Mouse (Mus musculus) E14TG2a.4 (cell line): ENCODE measurements around the gene Ppp4r2.

Source experiments
- H3K27me3 ChIP-seq: 2 replicates; pipeline ENCODE4 v1.6.1; 2014; ENCODE audit warnings: low read length, control low read depth; ENCODE audit not compliant: insufficient read depth
- H3K36me3 ChIP-seq: 2 replicates; pipeline ENCODE4 v1.6.1; 2014; ENCODE audit warnings: low read length, control low read depth; ENCODE audit not compliant: insufficient read depth
- H3K4me1 ChIP-seq: replicated peaks from 2 replicates; pipeline ENCODE4 v1.6.1; 2014; ENCODE audit warnings: low read depth, low read length, control low read depth
- H3K4me3 ChIP-seq: replicated peaks from 2 replicates; pipeline ENCODE4 v1.5.1; 2014; ENCODE audit warnings: mild to moderate bottlenecking, low read length
- H3K9me3 ChIP-seq: 2 replicates; pipeline ENCODE4 v1.6.1; 2014; ENCODE audit warnings: low read length, control low read depth
- CTCF ChIP-seq: conservative IDR thresholded peaks from 2 replicates; pipeline ENCODE4 v1.5.1; 2014; ENCODE audit warnings: low read length
- NANOG ChIP-seq: IDR thresholded peaks from 2 replicates; pipeline ENCODE4 v1.6.1; 2014; ENCODE audit warnings: borderline replicate concordance, low read length, mixed read lengths
- POU5F1 ChIP-seq: IDR thresholded peaks from 2 replicates; pipeline ENCODE4 v1.6.1; 2014; ENCODE audit warnings: low read length, borderline replicate concordance

Ppp4r2 gene

DNA sequence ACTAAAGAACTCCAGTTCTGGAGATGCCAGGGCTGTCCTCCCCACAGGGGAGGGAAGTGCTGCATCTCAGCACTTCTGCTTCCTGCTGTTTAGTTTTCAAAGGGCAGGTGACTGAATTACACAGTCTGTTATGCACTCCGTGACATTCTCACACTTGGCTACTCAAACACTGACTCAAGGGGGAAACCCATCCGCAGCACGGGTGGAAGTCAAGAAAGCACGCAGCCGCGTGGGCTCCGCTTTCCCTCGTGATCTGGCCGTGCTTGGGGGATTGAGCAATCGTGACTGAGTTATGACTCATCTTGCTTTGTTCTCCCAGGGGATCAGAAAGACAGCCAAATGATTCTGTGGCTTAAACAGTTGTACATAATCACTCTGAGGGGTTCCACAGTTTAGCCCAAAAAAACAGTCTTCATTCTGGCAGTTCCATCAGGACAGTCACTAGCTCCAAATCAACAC, 32.9 kb upstream of the Ppp4r2 start:
- Histone ChIP-seq H3K4me1 (peaks cover 9% of the 10 kb centered on the region), H3K27me3 (peaks cover 3% of the 10 kb centered on the region; the same call in 1 of the 2 replicates), H3K4me3 (no peak overlapping the region), H3K36me3 (no peaks in the 10 kb centered on the region), H3K9me3 (no peaks in the 10 kb centered on the region)
- TF ChIP-seq CTCF (no peak), POU5F1 (no peak), NANOG (no peak)

DNA sequence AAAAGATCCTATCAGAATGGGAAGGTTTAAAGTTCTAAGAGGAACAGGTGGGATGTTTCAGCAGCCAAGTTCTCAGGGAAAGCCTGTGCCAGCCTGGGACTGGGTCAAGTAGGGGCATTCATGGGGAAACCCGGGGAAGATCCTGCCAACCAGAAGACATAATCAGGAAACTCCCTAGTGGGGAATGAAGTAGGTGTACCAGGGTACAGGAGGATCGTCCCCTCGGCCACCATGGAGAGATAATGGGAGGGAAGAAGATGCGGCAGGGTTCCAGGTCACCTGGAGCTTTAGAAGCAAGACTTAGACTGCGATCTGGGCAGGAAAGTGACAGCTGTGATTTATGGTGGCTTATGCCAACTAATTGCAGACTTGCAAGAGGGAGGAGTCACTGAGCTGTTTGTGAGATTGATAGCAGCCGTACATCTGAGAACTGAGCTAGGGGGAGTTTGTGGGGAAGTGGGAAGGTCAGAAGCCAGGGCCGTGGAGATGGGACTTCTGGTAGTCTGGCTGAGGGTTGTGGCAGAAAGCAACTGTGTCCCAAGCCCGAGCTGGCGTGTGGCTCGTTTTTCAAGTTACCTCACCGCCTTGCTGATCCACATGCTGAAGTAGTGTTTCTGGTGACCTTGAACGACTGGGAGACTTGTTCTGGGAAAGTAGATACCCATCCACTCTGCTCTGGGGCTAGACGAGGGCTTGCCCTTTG, 30.9 kb upstream of the Ppp4r2 start:
- Histone ChIP-seq H3K4me1 (peaks cover 9% of the 10 kb centered on the region), H3K27me3 (peaks cover 3% of the 10 kb centered on the region; the same call in 1 of the 2 replicates), H3K4me3 (no peak overlapping the region), H3K36me3 (no peaks in the 10 kb centered on the region), H3K9me3 (no peaks in the 10 kb centered on the region)
- TF ChIP-seq POU5F1 (no peak), NANOG (no peak), CTCF (no peak)

DNA sequence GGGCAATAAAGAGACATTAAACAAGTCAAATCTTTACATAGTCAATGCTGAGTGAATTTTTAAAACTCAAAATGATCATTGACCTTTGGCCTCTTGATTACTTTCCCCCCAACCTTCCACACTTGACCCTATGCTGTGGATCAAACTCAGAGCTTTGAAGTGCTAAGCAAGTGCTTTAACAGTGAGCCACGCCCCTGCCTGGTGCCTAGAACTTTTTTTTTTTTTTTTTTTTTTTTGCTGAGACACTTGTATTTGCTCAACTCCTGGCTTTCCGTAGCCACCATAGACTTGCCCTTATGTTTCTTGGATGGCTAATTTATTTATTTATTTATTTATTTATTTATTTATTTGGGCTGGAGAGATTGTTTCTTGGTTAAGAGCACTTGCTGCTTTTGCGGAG, 30.2 kb upstream of the Ppp4r2 start:
- no peaks in the 10 kb centered on the region for H3K36me3 ChIP-seq
- H3K9me3 ChIP-seq: no peaks in the 10 kb centered on the region
- no peak overlapping the region for H3K4me3 ChIP-seq
- TF ChIP-seq NANOG (no peak), CTCF (no peak), POU5F1 (no peak)
- peaks cover 9% of the 10 kb centered on the region for H3K4me1 ChIP-seq
- peaks cover 3% of the 10 kb centered on the region; the same call in 1 of the 2 replicates for H3K27me3 ChIP-seq

DNA sequence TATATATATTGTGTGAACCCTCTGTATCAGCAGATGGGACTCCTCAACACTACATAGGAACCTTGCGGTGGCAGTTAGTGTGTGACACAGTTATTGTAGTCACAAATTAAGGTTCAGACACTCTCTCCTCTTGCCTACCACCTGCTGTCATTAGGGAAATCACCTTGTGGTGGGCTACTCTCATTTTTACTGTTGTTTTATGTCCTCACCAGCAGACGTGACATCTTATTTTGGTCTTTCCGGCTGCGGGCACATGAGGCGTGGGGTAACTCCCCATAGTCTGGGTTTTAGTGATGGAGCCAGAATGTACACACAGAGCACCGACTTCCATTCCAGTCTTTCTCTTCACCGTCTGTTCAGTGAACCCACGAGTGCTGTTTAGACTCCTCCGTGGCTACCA, 26.2 kb upstream of the Ppp4r2 start:
- Histone ChIP-seq H3K9me3 (no peaks in the 10 kb centered on the region), H3K36me3 (no peaks in the 10 kb centered on the region), H3K27me3 (no peaks in the 10 kb centered on the region), H3K4me3 (no peak overlapping the region), H3K4me1 (peaks cover 9% of the 10 kb centered on the region)
- TF ChIP-seq CTCF: no peak
- TF ChIP-seq POU5F1: no peak
- TF ChIP-seq NANOG: no peak

DNA sequence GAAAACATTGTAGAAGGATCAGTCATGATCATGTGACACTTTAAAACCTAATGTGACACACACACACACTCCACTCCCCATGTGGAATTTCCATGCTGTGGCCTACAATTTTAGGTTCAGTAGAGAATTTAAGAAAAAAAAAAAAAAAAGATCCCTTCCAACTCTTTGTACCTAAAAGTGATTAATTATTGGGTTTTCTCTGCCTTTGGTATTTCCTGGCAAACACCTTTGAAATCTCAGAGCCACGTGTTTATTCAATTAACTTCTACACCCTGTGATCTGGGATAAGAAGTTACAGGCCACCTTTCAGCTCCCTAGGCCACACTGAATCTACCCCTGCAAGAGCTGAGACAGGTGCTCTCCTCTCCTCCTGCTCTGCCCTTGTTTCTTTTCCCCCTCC, 25.7 kb upstream of the Ppp4r2 start:
- Histone ChIP-seq H3K9me3 (no peaks in the 10 kb centered on the region), H3K36me3 (no peaks in the 10 kb centered on the region), H3K27me3 (no peaks in the 10 kb centered on the region), H3K4me1 (peaks cover 5% of the 10 kb centered on the region), H3K4me3 (no peak overlapping the region)
- TF ChIP-seq POU5F1: no peak

DNA sequence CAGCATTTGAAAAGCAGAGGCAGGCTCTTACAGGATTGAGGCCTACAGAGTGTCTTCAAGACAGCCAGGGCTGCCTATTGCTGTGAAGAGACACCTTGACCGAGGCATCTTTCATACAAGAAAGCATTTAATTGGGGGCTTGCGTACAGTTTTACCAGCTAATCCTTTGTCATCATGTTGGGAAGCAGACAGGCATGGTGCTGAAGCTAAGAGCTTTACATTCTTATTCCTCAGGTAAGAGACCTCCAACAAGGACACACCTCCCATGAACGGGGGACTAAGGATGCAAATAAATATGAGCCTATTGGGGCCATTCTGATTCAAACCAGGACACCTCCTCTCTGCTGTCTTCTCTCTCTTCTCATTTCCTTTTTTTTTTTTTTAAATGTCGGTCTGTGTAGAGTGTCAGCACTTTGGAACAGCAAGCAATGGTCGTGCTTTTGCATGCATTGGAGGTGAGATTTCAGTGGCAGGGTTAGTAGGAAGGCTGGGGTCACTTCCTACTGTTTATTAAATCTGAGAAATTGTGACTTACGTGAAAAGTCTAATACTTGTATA, 25.1 kb upstream of the Ppp4r2 start:
- no peaks in the 10 kb centered on the region for H3K4me1 ChIP-seq
- H3K27me3 ChIP-seq: no peaks in the 10 kb centered on the region
- TF ChIP-seq CTCF (no peak), NANOG (no peak), POU5F1 (no peak)
- H3K9me3 ChIP-seq: no peaks in the 10 kb centered on the region
- H3K4me3 ChIP-seq: no peak overlapping the region
- no peaks in the 10 kb centered on the region for H3K36me3 ChIP-seq

DNA sequence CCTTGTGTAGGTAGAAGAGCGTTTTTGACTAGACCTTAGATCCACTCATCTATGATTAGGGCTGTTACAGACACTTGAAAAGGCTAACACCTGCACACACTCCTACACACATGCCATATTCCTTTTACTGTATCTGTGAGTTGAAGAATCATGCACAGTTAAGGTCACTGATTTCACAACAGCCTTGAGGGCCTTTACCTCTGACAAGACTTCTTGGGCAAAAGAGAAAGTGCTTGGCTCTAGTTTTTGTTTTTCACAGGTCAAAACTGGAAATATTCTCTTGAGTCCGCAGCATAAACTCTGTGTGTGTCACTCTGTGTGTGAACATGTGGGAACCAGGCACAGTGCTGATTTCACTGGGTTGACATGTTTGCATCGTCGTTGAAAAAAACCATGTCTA, 23.3 kb upstream of the Ppp4r2 start:
- TF ChIP-seq NANOG (no peak), POU5F1 (no peak), CTCF (no peak)
- Histone ChIP-seq H3K36me3 (no peaks in the 10 kb centered on the region), H3K9me3 (no peaks in the 10 kb centered on the region), H3K27me3 (no peaks in the 10 kb centered on the region), H3K4me3 (no peak overlapping the region), H3K4me1 (no peaks in the 10 kb centered on the region)

DNA sequence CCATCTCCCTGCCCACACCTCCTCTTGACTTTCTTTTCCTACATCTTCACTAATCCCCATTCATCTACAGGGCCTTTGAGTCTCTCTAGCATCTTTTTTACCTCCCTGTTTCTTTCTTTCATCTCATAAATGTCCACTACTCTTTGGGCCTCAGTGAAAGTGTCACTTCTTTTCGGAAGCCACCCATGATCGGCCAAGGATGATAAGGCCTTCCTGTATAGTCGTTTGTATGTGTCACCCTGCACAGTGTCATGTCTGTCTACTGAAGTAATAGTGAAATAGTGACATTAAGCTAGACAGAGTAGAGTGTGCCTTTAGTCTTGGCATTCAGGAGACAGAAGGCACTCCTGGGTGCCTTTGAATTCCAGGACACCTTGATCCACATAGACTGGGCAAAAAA, 21.7 kb upstream of the Ppp4r2 start:
- no peaks in the 10 kb centered on the region for H3K36me3 ChIP-seq
- H3K27me3 ChIP-seq: no peaks in the 10 kb centered on the region
- H3K9me3 ChIP-seq: no peaks in the 10 kb centered on the region
- H3K4me1 ChIP-seq: no peaks in the 10 kb centered on the region
- TF ChIP-seq POU5F1 (no peak), CTCF (no peak), NANOG (no peak)
- H3K4me3 ChIP-seq: no peak overlapping the region
